Mouse (Mus musculus): Measurements from ENCODE around the gene Ifi209.
A peak's percentile ranks its signal among the peaks of the same experiment; 100 is the strongest.
"Not testable (repeated sequence)": the region's sequence is repeated elsewhere in the genome, so short reads cannot be mapped to it uniquely, and the experiment has no call there.

Ifi209 gene

DNA sequence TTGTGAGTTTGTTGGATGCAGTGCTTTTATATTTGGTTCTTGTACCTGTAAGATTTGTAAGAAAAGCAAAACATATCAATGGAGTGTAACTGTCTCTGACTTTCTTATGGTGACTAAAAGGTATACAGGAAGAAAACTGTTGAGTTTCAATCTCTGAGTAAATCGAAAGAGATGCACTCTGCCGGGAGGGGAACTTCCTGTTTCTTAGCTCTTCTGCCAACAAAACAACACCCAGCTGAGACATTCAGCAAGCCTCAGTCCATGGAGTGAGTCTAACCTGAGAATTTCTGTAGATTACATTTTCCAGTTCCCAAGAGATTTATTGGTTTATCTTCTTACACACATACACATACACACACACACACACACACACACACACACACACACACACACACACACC, at the start of gene Ifi209:
TSS of gene Ifi209 (plus strand) at position 296 of the 400 bp plus-strand sequence.
- peak; percentile 5 for DNase-seq

DNA sequence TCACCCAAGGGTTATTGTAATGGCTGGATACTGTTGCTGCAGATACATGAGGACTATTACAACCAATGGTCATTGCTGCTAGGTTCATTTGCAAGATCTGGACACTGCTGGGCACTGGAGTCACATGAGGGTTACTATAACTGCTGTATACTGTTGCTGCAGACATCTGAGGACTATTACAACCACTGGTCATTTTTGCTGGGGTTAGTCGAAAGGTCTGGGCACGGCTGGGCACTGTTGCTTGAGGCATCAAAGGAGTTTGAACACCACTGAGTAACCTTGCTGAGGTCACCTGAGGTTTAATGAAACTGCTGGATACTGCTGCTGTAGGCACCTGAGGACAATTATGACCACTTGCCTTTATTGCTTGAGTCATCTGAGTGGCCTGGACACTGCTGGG, 41.0 kb upstream of the Ifi209 start:
- not testable (repeated sequence) for DNase-seq

DNA sequence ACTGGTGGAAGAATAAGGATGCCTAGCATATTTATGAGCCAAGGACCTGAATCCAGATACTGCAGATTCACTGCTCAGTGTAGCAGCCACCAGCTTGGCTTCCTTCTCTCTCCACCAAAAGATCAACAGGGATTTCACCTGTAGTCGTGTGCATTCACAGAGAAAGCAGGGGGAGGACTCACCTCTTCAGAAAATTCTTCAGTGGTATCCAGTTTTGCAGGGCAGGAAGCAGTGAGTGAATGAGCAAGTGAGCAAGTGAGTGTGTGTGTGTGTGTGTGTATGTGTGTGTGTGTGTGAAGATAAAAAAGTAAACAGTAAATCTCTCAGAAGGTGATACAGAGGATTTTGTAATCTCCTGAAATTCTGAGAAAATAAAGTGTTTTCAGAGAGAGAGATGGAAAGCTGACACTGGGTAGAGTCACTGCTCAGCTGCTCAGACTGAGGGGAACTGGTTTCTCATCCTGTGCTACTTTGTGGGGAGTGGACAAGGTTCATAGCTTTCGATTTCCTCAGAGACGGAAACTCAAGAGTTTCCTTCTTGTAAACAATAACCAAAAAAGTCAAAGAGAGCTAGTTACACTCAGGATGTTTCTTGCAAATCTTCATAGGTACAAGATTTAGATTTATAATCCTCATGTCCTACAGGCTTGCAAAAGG, 31.8 kb upstream of the Ifi209 start, which contains the start of gene Ifi213:
TSS of gene Ifi213 (minus strand) at position 437 of the 657 bp plus-strand sequence.
- DNase-seq = not testable (repeated sequence)

DNA sequence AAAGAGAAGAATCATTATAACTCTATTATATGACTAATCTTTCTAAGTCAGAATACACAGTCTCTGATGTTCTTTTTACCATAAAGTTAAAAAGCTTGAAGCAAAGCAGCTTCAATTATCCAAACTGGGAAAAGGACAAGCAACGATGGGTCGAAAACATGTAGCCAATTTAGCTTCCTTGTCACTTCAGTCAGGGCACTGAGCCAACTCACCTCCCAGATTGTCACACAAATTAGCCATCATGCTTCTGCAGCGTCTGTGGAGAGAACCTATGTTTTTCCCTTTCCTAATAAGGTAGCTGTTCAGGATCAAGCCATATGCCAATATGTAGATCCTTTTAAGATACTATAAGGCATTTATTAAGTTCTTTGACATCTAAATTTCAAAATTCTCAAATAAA, 20.4 kb upstream of the Ifi209 start:
- DNase-seq = not testable (repeated sequence)

DNA sequence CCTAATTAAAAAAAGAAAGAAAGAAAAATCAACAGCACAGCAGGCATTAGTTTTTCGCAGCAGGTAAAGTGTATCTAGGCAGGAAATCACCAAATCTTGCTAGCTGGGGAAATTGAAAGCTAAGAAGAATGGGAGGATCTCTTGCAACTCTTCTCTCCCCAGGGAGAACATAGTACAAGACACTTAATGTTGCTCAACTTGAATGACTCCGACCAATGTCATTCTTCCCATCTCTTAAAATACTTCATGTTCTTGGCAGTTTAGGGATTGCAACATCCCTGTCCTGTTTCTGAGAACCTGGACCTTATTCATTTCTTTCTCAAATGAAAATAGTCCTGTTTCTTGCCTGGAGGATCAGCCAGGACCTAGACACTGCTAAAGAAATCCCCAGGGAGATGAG, 8.5 kb upstream of the Ifi209 start:
- DNase-seq = not testable (repeated sequence)

DNA sequence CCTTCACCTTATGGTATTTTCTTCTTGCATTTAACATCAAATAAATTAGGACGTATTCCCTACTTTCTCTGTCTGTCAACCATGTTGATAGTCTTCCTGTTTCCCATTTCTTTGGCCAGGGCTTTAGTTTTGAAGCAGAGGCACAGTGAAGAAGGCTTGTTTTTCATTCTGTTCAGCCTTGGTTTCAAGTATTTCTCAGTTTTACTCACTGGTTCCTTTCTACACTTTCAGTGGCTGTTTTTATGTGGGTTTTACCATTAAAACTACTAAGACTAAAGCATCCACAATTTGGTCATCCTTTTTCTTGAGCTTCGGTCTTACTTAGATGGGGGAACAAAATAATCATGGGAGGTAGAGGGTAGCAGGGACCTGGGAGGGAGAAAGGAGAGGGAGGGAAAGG, 6.7 kb upstream of the Ifi209 start:
- no peak for DNase-seq

DNA sequence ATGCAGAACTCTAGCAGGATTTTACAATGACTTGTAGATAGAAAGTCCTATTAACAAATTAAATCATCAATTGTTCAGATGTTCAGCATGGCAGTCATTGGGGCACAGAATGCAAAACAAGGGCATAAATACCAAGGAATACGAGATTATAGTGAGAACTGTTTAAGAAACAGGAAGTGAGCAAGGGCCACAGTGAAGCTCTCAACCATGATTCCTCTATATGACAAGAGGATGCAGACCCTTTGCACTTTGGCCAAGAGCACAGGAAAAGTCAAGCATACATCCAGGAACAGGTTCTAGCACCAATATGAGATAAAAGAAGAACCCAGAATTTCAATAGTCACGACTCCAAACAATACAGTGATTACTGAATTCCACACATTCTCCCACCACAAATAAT, 4.0 kb upstream of the Ifi209 start:
- no peak for DNase-seq

DNA sequence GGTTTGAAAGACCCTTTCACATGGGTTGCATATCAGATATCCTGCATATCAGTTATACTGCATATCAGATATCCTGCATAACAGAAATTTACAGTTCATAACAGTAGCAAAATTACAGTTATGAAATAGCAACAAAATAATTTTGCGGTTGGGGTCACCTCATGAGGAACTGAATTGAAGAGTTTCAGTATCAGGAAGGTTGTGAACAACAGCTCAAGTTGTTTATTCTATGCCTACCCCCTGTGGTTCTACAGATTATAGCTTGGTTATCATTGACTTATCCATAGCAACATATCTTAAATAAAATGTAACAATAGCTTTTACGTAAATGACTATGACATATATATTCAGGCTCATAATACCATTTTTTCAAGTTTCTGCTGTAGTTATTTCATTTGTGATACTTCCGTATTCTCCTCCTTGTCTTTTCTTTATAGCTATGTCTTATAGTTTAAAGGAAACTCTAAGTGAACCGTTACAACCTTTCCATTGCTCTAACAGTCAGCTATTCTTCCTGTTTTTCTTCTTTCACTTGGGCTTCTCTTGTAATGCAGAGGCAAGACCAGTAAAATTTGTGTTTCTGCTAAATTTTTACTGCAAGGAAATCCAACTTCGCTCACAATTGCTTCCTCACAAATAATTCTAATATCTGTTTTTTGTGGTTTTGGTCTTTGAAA, 3.4 kb downstream of the Ifi209 start:
- no peak for DNase-seq

DNA sequence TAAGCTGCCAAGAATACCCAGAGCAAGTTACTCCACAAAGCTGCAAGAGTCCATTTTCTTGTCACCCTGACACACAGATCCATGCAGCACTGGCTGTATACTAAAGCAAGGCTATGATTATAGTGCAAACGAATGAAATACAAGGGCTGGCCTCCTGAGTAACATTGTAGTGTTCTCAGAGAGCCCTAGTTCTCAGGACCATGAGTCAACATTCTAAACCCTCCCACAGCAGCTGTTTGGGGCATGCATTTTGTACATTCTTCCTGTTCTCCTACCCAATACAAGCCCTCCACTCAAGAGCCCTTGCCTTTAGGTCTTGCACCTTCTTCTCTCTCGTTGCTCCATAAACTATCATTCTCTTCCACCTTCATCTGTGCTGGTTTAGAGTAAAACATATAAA, 14.7 kb downstream of the Ifi209 start:
- no peak for DNase-seq

DNA sequence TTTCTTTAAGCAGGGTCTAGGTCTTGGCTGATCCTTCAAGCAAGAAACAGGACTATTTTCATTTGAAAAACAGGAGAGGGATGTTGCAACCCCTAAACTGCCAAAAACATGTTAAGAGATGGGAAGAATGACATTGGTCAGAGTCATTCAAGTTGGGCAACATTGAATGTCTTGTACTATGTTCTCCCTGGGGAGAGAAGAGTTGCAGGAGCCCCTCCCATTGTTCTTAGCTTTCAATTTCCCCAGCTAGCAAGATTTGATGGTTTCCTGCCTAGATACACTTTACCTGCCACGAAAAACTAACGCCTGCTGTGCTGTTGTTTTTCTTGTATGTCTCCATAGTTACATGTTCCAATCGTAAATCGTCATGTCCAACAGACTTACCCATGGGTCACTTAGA, 27.3 kb downstream of the Ifi209 start:
- DNase-seq = no peak

DNA sequence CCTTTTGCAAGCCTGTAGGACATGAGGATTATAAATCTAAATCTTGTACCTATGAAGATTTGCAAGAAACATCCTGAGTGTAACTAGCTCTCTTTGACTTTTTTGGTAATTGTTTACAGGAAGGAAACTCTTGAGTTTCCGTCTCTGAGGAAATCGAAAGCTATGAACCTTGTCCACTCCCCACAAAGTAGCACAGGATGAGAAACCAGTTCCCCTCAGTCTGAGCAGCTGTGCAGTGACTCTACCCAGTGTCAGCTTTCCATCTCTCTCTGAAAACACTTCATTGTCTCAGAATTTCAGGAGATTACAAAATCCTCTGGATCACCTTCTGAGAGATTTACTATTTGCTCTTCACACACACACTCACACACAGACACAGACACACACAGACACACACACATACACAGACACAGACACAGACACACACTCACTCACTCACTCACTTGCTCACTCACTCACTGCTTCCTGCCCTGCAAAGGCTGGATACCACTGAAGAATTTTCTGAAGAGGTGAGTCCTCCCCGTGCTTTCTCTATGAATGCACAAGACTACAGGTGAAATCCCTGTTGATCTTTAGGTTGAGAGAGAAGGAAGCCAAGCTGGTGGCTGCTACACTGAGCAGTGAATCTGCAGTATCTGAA, 42.9 kb downstream of the Ifi209 start, which contains the start of gene Ifi208:
TSS of gene Ifi208 (plus strand) at position 218 of the 640 bp plus-strand sequence.
- peak; percentile 9 for DNase-seq

DNA sequence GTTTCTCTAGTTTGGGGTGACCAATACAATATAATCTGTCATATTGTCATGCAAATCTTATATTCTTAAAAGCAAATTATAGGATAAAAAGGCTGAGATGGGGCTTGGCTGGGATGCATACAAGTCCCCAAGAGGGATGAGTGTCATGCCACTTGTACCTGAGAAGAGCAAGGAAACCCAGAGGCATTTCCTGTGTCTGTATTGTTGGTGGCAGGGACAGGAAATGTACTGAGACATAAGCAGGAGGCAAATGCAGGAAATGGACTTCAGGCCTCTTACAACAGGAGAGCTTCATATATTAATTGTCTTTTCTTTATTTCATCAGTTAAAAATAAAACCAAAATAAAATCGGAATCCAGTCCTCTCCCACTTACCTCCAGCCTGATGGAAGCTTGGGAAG, 47.9 kb downstream of the Ifi209 start:
- not testable (repeated sequence) for DNase-seq

DNA sequence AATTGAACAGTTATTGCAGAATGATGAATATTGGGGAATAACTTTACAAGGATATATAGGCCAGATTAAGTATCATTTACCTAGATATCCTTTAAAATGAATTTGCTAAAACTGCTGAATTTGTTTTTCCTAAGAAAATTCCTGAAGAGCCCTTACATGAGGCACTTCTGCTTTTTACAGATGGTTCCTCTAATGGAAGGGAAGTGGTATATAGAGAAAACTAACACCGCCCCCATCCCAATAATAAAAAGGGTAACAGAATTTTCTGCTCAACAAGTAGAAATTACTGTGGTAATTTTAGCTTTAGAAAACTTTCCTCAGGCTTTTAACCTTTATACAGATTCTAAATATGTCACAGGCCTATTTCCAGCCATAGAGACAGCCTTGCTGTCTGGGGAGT, 63.6 kb downstream of the Ifi209 start:
- no peak for DNase-seq

Data from kidney, adult 9 months (tissue).